In genomic region chr9:72653533-72653932, GRCm38 (mm10) we compare ENCODE assay signal across 10 mouse cellular contexts. TPM values are rescaled to one million over a fixed set of nuclear protein-coding genes. Genes with fewer than 3 reads are reported as not detected.
DNase-seq lines count a peak whose midpoint lies in the region; ATAC-seq and TF ChIP-seq lines count a peak whose summit lies in the region.
"Had no signal": no experiment of that assay in that cellular context is flagged by ENCODE, and none has a peak within 500 bp of the region (broad histone marks: within the 10 kb centered on the region; RNA-seq: fewer than 3 reads in every experiment).

No protein-coding gene starts in this region.

- H3K9me3 ChIP-seq in liver, embryonic 12.5 days (replicated peaks) = no peaks in the 10 kb centered on the region
- no peaks in the 10 kb centered on the region for H3K9me3 ChIP-seq in liver, postnatal 0 days (ENCODE audit: low read length)
- no peaks in the 10 kb centered on the region for H3K9me3 ChIP-seq in heart, embryonic 11.5 days (replicated peaks; ENCODE audit: control insufficient read depth, low read length)
- H3K9me3 ChIP-seq in limb, embryonic 15.5 days = no peaks in the 10 kb centered on the region

- WGBS in liver, embryonic 12.5 days (ENCODE audit: insufficient replicate concordance) = 62% methylated on average over 4 of the region's 4 CpGs
- WGBS in liver, postnatal 0 days (ENCODE audit: insufficient replicate concordance) = 64% methylated on average over 4 of the region's 4 CpGs
- WGBS in heart, embryonic 11.5 days (ENCODE audit: insufficient replicate concordance) = 61% methylated on average over 4 of the region's 4 CpGs
- WGBS in limb, embryonic 15.5 days = 18% methylated on average over 4 of the region's 4 CpGs

- no peak for ATAC-seq in liver, embryonic 12.5 days
- ATAC-seq in liver, postnatal 0 days = no peak
- ATAC-seq in heart, embryonic 11.5 days (replicated peaks; ENCODE audit: insufficient number of reproducible peaks, low FRiP score, low TSS enrichment) = no peak
- ATAC-seq in limb, embryonic 15.5 days (ENCODE audit: insufficient number of reproducible peaks, low FRiP score, low TSS enrichment, low read depth) = no peak; the same call in 1 of the 2 replicates
- ATAC-seq in megakaryocyte-erythroid progenitor cell, adult 5-6 weeks (replicated peaks; ENCODE audit: low FRiP score, low TSS enrichment, poor library complexity, severe bottlenecking) = no peak

- H3K4me1 ChIP-seq in liver, embryonic 12.5 days = peaks cover 35% of the 10 kb centered on the region
- H3K4me1 ChIP-seq in liver, postnatal 0 days (ENCODE audit: insufficient read depth) = peaks cover 20% of the 10 kb centered on the region
- peaks cover 27% of the 10 kb centered on the region for H3K4me1 ChIP-seq in heart, embryonic 11.5 days (ENCODE audit: control insufficient read depth, insufficient read depth, low read length)
- peaks cover 34% of the 10 kb centered on the region for H3K4me1 ChIP-seq in limb, embryonic 15.5 days

- peak; percentile 50 for DNase-seq in embryo, embryonic 11 days
- no peak for DNase-seq in embryo, embryonic 10 days (ENCODE audit: low spot score)
- no peak for DNase-seq in liver, postnatal 0 days
- no peak for DNase-seq in adrenal gland, postnatal 36 days
- DNase-seq: cerebellum, adult 11 months; layer of hippocampus, postnatal 36 days had no signal

- H3K36me3 ChIP-seq in liver, embryonic 12.5 days = no peaks in the 10 kb centered on the region
- H3K36me3 ChIP-seq in liver, postnatal 0 days (replicated peaks; ENCODE audit: insufficient read depth, low read length) = no peaks in the 10 kb centered on the region
- no peaks in the 10 kb centered on the region for H3K36me3 ChIP-seq in heart, embryonic 11.5 days (ENCODE audit: control insufficient read depth, insufficient read depth, low read length)
- no peaks in the 10 kb centered on the region for H3K36me3 ChIP-seq in limb, embryonic 15.5 days

- H3K27me3 ChIP-seq in liver, embryonic 12.5 days (replicated peaks) = peaks cover 11% of the 10 kb centered on the region; the same call in 1 of the 2 replicates
- no peaks in the 10 kb centered on the region for H3K27me3 ChIP-seq in liver, postnatal 0 days (ENCODE audit: insufficient read depth, low read length)
- H3K27me3 ChIP-seq in heart, embryonic 11.5 days (ENCODE audit: control insufficient read depth, insufficient read depth, low read length) = no peaks in the 10 kb centered on the region
- no peaks in the 10 kb centered on the region for H3K27me3 ChIP-seq in limb, embryonic 15.5 days

- H3K27ac ChIP-seq in liver, embryonic 12.5 days = peak overlapping the region; percentile 45
- H3K27ac ChIP-seq in liver, postnatal 0 days (ENCODE audit: low read depth) = no peak overlapping the region
- peak overlapping the region; percentile 75 for H3K27ac ChIP-seq in heart, embryonic 11.5 days (ENCODE audit: low read depth, low read length)
- H3K27ac ChIP-seq in limb, embryonic 15.5 days = peak overlapping the region; percentile 89

- no peak for TF ChIP-seq CTCF in liver, postnatal 0 days (IDR thresholded peaks at IDR 0.05; ENCODE audit: low read depth)

- H3K4me3 ChIP-seq in liver, embryonic 12.5 days = no peak overlapping the region
- H3K4me3 ChIP-seq in liver, postnatal 0 days (ENCODE audit: low read depth, low read length) = no peak overlapping the region
- no peak overlapping the region for H3K4me3 ChIP-seq in heart, embryonic 11.5 days (ENCODE audit: low read depth, low read length)
- H3K4me3 ChIP-seq in limb, embryonic 15.5 days = 0 out of 2 replicates have a peak overlapping the region, but pooled peaks have one; percentile 9

- no peak for TF ChIP-seq EP300 in liver, postnatal 0 days (IDR thresholded peaks at IDR 0.05; ENCODE audit: low read depth)

- no peak overlapping the region for H3K4me2 ChIP-seq in liver, embryonic 12.5 days
- H3K4me2 ChIP-seq in liver, postnatal 0 days (ENCODE audit: low read depth, low read length) = no peak overlapping the region
- H3K4me2 ChIP-seq in heart, embryonic 11.5 days = no peak overlapping the region; the same call in 1 of the 2 replicates
- peak overlapping the region; percentile 22; the same call in 1 of the 2 replicates for H3K4me2 ChIP-seq in limb, embryonic 15.5 days

- no peak overlapping the region for H3K9ac ChIP-seq in liver, embryonic 12.5 days
- H3K9ac ChIP-seq in liver, postnatal 0 days (replicated peaks) = no peak overlapping the region
- H3K9ac ChIP-seq in heart, embryonic 11.5 days (ENCODE audit: low read depth, low read length) = no peak overlapping the region
- no peak overlapping the region for H3K9ac ChIP-seq in limb, embryonic 15.5 days

RNA-seq across cellular contexts. Expression of gene Nedd4, which starts 8.6 kb away (rescaled TPM):
- 173 and 176 TPM in 2 replicates for polyA plus RNA-seq in liver, embryonic 12.5 days (2016; fragmentation: Nextera tagmentation; extraction: Ambion mirVana)
- polyA plus RNA-seq in liver, postnatal 0 days (2015; fragmentation: Nextera tagmentation; extraction: Ambion mirVana) = 56.7 and 70.3 TPM in 2 replicates
- 555 and 667 TPM in 2 replicates for polyA plus RNA-seq in heart, embryonic 11.5 days (2014; fragmentation: Nextera tagmentation; extraction: Ambion mirVana)
- polyA plus RNA-seq in limb, embryonic 15.5 days (2015; fragmentation: Nextera tagmentation; extraction: Ambion mirVana) = 569 and 579 TPM in 2 replicates
- total RNA-seq in adrenal gland, postnatal 36 days (2021) = 100 to 1,000 TPM; 431 to 435 TPM
- total RNA-seq in megakaryocyte-erythroid progenitor cell, adult 5-6 weeks (2014; fragmentation: Nextera tagmentation) = 212 and 300 TPM in 2 replicates
- 341 and 350 TPM in 2 replicates for total RNA-seq in megakaryocyte-erythroid progenitor cell, adult 5-6 weeks (2017)
